Mouse (Mus musculus): ENCODE measurements around the gene Ntrk3. TPM values are rescaled to one million over a fixed set of nuclear protein-coding genes. Genes with fewer than 3 reads are reported as not detected.
A peak's percentile ranks its signal among the peaks of the same experiment; 100 is the strongest.

Ntrk3 gene
- polyA plus RNA-seq, 1 experiment from 2014 or later = 1.3 TPM

GRCm38 (mm10) chr7:78397215-78397614 is 340.6 kb downstream of the Ntrk3 start:
- Histone ChIP-seq H3K4me1 (replicated peaks; ENCODE audit: insufficient read depth, low read length) (no peaks in the 10 kb centered on the region), H3K4me3 (replicated peaks; ENCODE audit: low read depth, low read length) (no peak overlapping the region), H3K27me3 (ENCODE audit: insufficient read depth, low read length) (no peaks in the 10 kb centered on the region), H3K27ac (no peak overlapping the region), H3K9ac (ENCODE audit: low read depth, low read length) (no peak overlapping the region), H3K9me3 (replicated peaks; ENCODE audit: low read length) (0 out of 2 replicates have a peak, but pooled peaks cover 3% of the 10 kb centered on the region), H3K36me3 (ENCODE audit: insufficient read depth, low read length) (no peaks in the 10 kb centered on the region), H3K4me2 (ENCODE audit: low read length) (no peak overlapping the region)
- DNase-seq (ENCODE audit: low spot score) (no peak), ATAC-seq (replicated peaks; ENCODE audit: low FRiP score, low read depth) (no peak)
- 62% methylated on average over 4 of the region's 4 CpGs for WGBS
- no peak for TF ChIP-seq CTCF (IDR thresholded peaks at IDR 0.05; ENCODE audit: low read depth)

- Histone ChIP-seq H3K9me3 (replicated peaks; ENCODE audit: low read length) (0 out of 2 replicates have a peak, but pooled peaks cover 3% of the 10 kb centered on the region), H3K4me1 (replicated peaks; ENCODE audit: insufficient read depth, low read length) (no peaks in the 10 kb centered on the region), H3K27me3 (ENCODE audit: insufficient read depth, low read length) (no peaks in the 10 kb centered on the region), H3K27ac (no peak overlapping the region), H3K4me3 (replicated peaks; ENCODE audit: low read depth, low read length) (no peak overlapping the region), H3K9ac (ENCODE audit: low read depth, low read length) (no peak overlapping the region), H3K4me2 (ENCODE audit: low read length) (no peak overlapping the region), H3K36me3 (ENCODE audit: insufficient read depth, low read length) (no peaks in the 10 kb centered on the region)
- WGBS = 98% methylated on average over 3 of the region's 3 CpGs
- TF ChIP-seq CTCF (IDR thresholded peaks at IDR 0.05; ENCODE audit: low read depth) = no peak
- ATAC-seq (replicated peaks; ENCODE audit: low FRiP score, low read depth) (no peak), DNase-seq (ENCODE audit: low spot score) (no peak)
Observed at GRCm38 (mm10) chr7:78390019-78390418, 347.8 kb downstream of the Ntrk3 start.

GRCm38 (mm10) chr7:78388101-78388500 is 349.7 kb downstream of the Ntrk3 start:
- Histone ChIP-seq H3K27ac (no peak overlapping the region), H3K4me1 (replicated peaks; ENCODE audit: insufficient read depth, low read length) (no peaks in the 10 kb centered on the region), H3K4me3 (replicated peaks; ENCODE audit: low read depth, low read length) (no peak overlapping the region), H3K4me2 (ENCODE audit: low read length) (no peak overlapping the region), H3K9ac (ENCODE audit: low read depth, low read length) (no peak overlapping the region), H3K27me3 (ENCODE audit: insufficient read depth, low read length) (no peaks in the 10 kb centered on the region), H3K36me3 (ENCODE audit: insufficient read depth, low read length) (no peaks in the 10 kb centered on the region), H3K9me3 (replicated peaks; ENCODE audit: low read length) (no peaks in the 10 kb centered on the region)
- no peak for TF ChIP-seq CTCF (IDR thresholded peaks at IDR 0.05; ENCODE audit: low read depth)
- 74% methylated on average over 5 of the region's 5 CpGs for WGBS
- no peak for ATAC-seq (replicated peaks; ENCODE audit: low FRiP score, low read depth)
- DNase-seq (ENCODE audit: low spot score) = no peak

GRCm38 (mm10) chr7:78385971-78386370 is 351.8 kb downstream of the Ntrk3 start:
- Histone ChIP-seq H3K27me3 (ENCODE audit: insufficient read depth, low read length) (no peaks in the 10 kb centered on the region), H3K27ac (no peak overlapping the region), H3K9ac (ENCODE audit: low read depth, low read length) (no peak overlapping the region), H3K4me1 (replicated peaks; ENCODE audit: insufficient read depth, low read length) (no peaks in the 10 kb centered on the region), H3K36me3 (ENCODE audit: insufficient read depth, low read length) (no peaks in the 10 kb centered on the region), H3K4me2 (ENCODE audit: low read length) (no peak overlapping the region), H3K4me3 (replicated peaks; ENCODE audit: low read depth, low read length) (no peak overlapping the region), H3K9me3 (replicated peaks; ENCODE audit: low read length) (no peaks in the 10 kb centered on the region)
- ATAC-seq (replicated peaks; ENCODE audit: low FRiP score, low read depth) (no peak), DNase-seq (ENCODE audit: low spot score) (peak; percentile 29)
- no peak for TF ChIP-seq CTCF (IDR thresholded peaks at IDR 0.05; ENCODE audit: low read depth)
- whole genome bisulfite sequencing = 50% methylated on average over 1 of the region's 1 CpGs

- Histone ChIP-seq H3K4me2 (ENCODE audit: low read length) (no peak overlapping the region), H3K4me1 (replicated peaks; ENCODE audit: insufficient read depth, low read length) (no peaks in the 10 kb centered on the region), H3K9ac (ENCODE audit: low read depth, low read length) (no peak overlapping the region), H3K4me3 (replicated peaks; ENCODE audit: low read depth, low read length) (no peak overlapping the region), H3K9me3 (replicated peaks; ENCODE audit: low read length) (no peaks in the 10 kb centered on the region), H3K27me3 (ENCODE audit: insufficient read depth, low read length) (no peaks in the 10 kb centered on the region), H3K36me3 (ENCODE audit: insufficient read depth, low read length) (no peaks in the 10 kb centered on the region), H3K27ac (no peak overlapping the region)
- no peak for TF ChIP-seq CTCF (IDR thresholded peaks at IDR 0.05; ENCODE audit: low read depth)
- DNase-seq (ENCODE audit: low spot score) (no peak), ATAC-seq (replicated peaks; ENCODE audit: low FRiP score, low read depth) (no peak)
Observed at GRCm38 (mm10) chr7:78384111-78384510, 353.7 kb downstream of the Ntrk3 start.

- H3K27me3 ChIP-seq (ENCODE audit: insufficient read depth, low read length) = no peaks in the 10 kb centered on the region
- H3K4me1 ChIP-seq (replicated peaks; ENCODE audit: insufficient read depth, low read length) = no peaks in the 10 kb centered on the region
- no peak overlapping the region for H3K27ac ChIP-seq
- TF ChIP-seq CTCF (IDR thresholded peaks at IDR 0.05; ENCODE audit: low read depth) = peak; percentile 8; the same call in 1 of the 2 replicates
- no peak overlapping the region for H3K4me2 ChIP-seq (ENCODE audit: low read length)
- H3K4me3 ChIP-seq (replicated peaks; ENCODE audit: low read depth, low read length) = no peak overlapping the region
- 29% methylated on average over 1 of the region's 1 CpGs for WGBS
- H3K36me3 ChIP-seq (ENCODE audit: insufficient read depth, low read length) = no peaks in the 10 kb centered on the region
- H3K9me3 ChIP-seq (replicated peaks; ENCODE audit: low read length) = no peaks in the 10 kb centered on the region
- DNase-seq (ENCODE audit: low spot score) (no peak), ATAC-seq (replicated peaks; ENCODE audit: low FRiP score, low read depth) (no peak)
- H3K9ac ChIP-seq (ENCODE audit: low read depth, low read length) = no peak overlapping the region
Observed at GRCm38 (mm10) chr7:78382126-78382525, 355.7 kb downstream of the Ntrk3 start.

- H3K4me3 ChIP-seq (replicated peaks; ENCODE audit: low read depth, low read length) = no peak overlapping the region
- H3K9ac ChIP-seq (ENCODE audit: low read depth, low read length) = no peak overlapping the region
- no peaks in the 10 kb centered on the region for H3K4me1 ChIP-seq (replicated peaks; ENCODE audit: insufficient read depth, low read length)
- no peaks in the 10 kb centered on the region for H3K27me3 ChIP-seq (ENCODE audit: insufficient read depth, low read length)
- TF ChIP-seq CTCF (IDR thresholded peaks at IDR 0.05; ENCODE audit: low read depth) = no peak
- no peak for DNase-seq (ENCODE audit: low spot score)
- H3K9me3 ChIP-seq (replicated peaks; ENCODE audit: low read length) = no peaks in the 10 kb centered on the region
- H3K27ac ChIP-seq = no peak overlapping the region
- H3K4me2 ChIP-seq (ENCODE audit: low read length) = no peak overlapping the region
- ATAC-seq (replicated peaks; ENCODE audit: low FRiP score, low read depth) = no peak
- H3K36me3 ChIP-seq (ENCODE audit: insufficient read depth, low read length) = no peaks in the 10 kb centered on the region
- 84% methylated on average over 5 of the region's 5 CpGs for WGBS
Observed at GRCm38 (mm10) chr7:78379784-78380183, 358.0 kb downstream of the Ntrk3 start.

All from kidney, postnatal 0 days (tissue).